Mouse (Mus musculus) cerebellum, postnatal 25 days (tissue): Measurements from ENCODE around the gene Pde4d.

Experiments used
- DNase-seq, 2 experiments: peaks; one replicate each; pipeline ENCODE4 v3.0.0; 2021; ENCODE audit warnings: mixed read lengths in 2 of 2

Gene Pde4d

DNA sequence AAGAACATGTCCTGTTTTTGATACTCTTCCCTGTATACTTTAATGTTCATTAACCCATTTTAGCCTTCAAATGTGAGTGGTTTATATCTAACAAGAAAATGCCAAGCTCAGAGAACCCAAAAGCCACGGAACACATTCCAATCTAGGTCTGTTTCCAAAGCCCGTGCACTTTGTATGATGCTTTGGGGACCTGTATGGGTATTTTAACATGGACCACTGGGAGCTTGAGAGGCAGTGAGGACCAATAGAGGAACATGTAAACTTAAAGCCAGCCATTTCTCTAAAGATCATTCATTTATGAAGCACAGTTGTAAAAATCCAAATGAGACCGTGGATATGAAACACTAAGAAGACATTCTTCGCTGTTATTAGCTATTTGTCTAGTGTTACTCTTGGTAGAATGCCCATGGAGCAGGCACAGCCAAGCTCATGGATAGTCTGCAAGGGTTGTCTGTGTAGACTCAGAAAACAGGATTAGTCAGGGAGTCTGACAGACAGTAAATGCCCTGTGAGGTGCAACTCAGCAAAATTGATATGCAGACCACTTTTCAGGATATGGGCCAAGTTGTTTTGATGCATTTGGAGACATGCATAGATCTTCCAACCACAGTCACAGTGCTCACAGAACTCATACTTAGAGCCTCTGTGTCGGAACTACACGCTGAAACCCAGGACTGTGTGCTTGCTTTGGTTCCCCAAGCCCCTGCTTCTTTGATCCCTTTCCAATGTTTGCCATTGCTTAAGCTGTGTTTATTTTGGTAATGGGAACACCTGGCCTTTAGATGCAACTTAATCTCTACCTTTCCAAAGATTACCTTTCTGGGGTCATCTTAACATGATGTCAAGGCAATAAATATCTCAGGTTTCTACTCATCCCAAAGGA lies 1272.7 kb downstream of the Pde4d start:
- DNase-seq, result no peak

DNA sequence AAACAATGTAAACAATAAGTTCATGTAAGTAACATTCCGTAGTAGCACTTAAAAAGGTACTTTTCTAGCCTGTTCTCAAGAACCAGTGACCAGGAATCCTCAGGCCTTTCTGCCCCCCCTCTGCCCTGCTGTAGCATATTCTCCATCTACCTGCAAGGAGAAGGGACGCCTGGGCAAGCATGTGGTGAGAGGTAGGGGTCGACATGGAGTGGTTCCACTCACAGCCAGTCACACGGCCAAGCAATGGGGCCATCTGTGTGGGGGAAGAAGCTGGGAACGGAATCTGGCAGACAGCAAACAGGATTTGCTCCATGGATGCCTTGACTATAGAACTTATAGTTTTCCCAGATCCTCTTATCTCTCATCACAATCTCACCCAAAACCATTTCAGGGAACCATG lies 1277.6 kb downstream of the Pde4d start:
- no peak for DNase-seq

DNA sequence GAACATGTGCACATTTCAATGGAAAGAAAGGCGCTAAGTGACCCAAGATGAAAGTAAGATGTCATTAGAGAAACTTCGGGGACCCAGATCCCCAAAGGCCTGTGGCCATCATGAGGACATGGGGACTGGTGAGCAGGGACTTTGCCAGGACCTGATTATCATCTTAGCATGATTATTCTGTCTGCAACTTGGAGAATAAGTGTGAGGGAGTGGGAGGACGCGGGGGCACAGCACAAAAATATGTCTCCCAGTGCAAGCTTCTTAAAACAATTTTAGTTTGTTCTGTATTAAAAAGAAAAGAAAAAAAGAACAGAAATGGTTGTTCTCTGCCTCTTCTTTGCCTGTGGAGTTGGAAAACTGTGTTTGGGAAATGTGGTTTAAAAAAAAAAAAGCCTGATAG lies 1279.9 kb downstream of the Pde4d start:
- no peak for DNase-seq

GRCm38 (mm10) chr13:109732655-109733376 lies 1283.1 kb downstream of the Pde4d start:
- no peak for DNase-seq

DNA sequence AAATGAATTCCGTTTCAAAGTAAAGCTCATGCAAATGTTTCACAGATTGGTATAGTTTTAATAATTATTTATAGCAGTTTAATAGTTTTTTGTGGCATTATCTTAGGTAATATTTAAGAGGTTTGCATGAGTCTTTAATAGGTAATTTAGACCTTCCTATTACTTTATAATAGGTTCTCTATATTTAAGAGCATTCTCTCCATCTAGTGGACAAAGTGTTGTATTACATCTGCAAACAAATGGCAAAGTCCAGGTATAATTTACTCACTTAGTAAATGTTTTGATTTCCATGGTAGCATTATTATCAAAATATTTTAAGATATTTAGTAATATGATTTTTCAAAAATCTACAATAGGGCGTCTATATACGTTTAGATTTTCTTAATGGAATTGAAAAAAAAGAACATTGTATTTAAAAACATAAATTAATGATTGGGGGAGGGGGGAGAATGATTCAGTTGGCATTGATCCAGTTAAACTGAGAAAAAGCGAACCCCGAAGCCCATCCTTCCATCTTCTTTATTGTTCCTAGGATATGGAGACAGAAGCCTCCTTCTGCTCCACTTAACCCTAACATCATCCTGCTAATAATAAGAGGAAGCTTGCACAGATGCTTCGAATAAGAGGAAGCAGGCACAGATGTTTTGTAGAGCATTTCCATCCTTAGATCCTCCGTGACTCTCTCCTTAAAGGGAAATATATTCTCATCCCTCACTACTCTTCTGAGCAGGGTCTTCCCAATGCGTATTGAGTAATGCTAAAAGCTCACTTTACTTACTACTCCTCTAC lies 1286.7 kb downstream of the Pde4d start:
- no peak for DNase-seq

DNA sequence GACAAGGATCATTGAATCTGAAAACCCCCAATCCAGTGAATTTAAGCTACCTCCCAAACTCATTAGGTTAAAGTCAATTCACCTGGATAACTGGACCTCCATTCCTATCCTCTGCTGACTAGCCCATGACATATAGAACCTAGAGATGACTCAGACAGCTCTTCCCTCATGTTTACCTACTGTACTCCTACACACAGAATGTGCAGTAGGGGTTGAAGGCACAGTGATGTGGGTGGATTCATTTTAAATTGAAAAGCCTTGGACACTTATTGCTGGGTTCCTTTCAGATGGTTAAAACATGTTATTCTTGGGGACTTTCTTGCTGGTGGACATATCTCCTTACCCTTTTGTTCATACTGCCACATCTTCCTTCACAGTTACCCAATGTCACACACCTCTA lies 1296.7 kb downstream of the Pde4d start:
- DNase-seq, result no peak

DNA sequence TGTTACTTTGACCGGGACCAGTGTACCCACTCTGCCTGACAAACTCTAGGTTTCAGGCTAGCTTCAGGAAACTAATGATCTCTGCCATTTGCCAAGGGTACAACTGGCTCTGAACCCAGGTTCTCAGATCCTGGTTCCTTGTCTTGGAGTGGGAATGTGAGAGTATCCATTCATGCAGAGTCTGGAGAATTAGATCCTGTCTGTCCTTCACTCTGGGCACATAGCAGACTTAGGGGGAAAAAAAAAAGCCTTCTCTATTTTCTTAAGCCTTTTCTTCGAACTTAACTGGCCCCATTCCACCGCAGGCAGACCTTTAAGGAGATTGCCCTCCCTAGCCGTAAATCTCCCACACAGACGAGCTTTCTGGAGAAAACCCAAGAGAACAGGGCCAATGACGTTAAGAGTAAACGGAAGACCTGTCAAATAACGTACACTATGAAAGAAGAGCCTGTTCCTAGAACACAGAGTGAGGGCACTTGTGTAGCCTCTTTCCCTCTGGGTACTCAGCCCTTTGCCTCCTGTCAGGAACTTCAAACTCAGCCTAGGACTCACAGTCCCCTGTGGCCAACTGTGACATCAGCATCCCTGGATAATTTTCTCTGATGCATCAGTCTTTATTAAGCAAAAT lies 1302.6 kb downstream of the Pde4d start:
- no peak for DNase-seq

DNA sequence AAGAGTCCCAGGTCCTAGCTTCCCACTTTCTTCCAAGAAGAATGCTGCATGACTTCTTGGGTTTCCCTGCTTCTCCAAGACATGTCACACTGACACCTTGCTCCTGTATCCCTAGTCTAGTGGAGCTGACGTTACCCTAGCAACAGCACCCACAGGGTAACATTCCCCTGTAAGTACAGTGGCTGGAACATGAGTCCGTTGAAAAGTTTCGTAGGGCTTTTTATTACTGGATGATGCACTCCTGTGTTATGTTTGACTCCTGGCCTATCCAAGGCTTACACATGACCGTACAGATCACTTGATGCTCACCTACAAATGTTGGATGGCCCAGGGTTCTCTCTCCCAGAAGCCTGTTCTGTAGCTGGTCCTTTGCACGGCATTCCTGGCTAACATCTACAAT lies 1307.1 kb downstream of the Pde4d start:
- DNase-seq, result no peak

GRCm38 (mm10) chr13:109759201-109759600 lies 1309.5 kb downstream of the Pde4d start:
- DNase-seq, result peak in 1 of 2 experiments; percentile 60

DNA sequence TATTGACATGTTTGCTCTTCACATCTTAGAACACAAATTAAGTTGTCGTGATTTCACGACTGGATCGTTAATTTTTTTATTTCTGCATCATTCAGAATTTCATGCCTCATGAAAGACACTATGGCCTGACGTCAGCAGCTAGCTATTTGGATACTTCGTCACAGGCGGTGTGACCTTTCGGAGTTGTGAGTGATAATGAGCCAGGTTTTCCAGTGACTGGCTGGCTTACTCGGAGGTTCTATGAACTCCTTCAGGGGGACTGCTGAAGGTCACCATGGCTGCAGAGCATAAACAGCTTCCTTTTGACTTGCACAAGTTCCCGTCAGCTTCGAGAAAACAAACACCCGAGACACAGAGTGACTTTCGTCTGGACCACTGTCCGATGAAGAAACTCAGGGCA lies 1311.3 kb downstream of the Pde4d start:
- no peak for DNase-seq

DNA sequence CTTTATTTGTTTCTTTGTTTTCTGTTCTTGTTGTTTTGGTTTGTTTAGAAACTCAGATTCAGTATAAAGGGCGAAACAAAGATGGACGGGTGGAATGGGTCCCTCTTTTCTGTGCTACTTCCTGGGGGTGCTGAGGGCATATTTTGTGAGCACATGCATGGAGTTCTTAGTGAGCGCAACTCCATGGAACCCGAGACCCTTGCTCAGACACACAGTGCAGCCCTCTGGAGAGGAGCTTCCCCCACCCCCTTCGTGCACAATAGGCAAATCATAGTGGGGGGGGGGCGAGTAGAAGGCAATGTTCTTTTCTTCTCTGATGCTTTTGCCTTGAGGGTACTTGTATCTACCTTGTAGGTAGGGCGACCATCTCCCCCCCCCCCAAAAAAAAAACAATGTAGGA lies 1325.0 kb downstream of the Pde4d start:
- DNase-seq, result no peak

GRCm38 (mm10) chr13:109775197-109775596 lies 1325.4 kb downstream of the Pde4d start:
- no peak for DNase-seq

DNA sequence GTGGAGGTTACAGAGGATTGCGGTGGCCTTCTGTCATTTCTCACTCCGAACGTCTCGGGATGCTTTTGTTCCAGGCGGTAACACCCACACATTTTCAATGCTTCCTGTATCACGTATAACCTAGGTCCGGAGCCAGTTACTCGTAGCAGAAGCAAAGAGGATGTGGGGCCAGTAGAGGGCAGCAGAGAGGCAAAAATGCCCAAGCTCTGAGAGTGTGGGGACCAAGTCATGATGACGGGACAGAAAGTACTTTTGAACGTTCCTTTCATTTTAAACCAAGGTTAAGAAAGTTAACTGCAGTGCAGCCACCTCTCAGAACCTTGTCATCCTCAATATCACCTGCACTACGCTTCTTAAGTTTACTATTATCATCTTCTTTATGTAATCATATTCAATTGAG lies 1326.4 kb downstream of the Pde4d start:
- DNase-seq, result peak; percentile 93

DNA sequence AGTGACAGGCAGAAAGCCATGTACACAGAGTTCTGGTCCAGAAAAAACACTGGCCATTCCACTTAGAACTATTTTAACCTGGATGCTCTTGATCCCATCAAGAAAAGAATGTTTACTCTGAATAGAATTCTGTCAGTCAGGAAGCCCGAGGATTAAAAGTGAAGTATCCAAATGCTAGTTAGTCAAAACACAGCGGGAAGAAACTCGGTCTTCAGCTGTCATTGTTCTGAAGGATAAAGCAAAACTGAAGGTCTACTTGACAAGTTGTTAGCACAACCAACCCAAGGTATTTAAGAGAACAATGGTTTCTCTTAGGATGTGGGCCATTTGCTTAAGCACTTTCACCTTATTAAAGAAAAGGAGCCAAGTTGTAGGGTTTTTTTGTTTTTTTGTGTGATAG lies 1327.2 kb downstream of the Pde4d start:
- no peak for DNase-seq

- DNase-seq, result no peak
Measured at GRCm38 (mm10) chr13:109777441-109777840, 1327.7 kb downstream of the Pde4d start.

DNA sequence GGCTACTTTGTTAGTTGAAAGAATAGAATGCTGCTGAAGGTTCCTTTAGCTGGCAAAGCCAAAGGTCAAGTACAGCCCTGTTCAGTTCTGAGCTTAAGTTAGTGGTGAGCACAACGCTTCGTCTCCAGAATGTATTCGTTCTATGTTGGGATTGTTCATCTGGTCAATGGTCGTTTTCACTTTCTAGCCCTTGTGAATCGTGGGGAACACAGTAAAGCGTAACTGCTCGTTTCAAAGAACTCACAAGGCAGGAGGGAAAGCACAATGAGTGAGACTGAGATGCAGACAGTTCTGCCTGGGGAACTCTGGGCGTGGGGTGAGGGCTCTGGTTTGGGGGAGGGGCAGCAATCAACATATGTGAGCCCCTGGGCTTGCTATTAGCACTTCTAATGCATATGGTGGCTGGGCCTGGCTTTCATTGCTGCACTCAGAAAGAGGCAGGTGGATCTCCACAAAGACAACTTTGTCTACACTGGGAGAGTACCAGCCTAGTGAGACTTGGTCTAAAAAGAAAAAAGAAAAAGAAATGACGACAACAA lies 1328.6 kb downstream of the Pde4d start:
- DNase-seq, result no peak

DNA sequence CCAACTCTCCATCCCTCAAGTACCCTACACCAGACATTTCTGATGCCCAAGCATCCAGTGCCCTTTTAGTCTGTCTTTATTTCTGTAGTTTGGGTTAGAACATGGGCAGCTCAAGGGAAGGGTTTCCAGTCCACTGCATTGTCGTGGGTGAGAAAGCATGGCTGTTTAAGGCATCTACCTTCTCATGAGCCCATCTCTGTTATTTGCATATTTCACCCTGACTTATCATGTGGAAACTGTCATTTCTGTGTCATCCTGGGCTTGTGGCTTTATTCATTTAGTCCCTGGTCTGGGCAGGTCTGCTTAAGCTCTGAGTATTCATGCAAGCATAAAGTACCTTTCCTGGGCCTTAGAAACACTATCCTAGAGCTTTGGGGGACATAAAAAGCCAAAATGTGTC lies 1331.7 kb downstream of the Pde4d start:
- DNase-seq, result no peak

GRCm38 (mm10) chr13:109788604-109789003 lies 1338.9 kb downstream of the Pde4d start:
- no peak for DNase-seq

DNA sequence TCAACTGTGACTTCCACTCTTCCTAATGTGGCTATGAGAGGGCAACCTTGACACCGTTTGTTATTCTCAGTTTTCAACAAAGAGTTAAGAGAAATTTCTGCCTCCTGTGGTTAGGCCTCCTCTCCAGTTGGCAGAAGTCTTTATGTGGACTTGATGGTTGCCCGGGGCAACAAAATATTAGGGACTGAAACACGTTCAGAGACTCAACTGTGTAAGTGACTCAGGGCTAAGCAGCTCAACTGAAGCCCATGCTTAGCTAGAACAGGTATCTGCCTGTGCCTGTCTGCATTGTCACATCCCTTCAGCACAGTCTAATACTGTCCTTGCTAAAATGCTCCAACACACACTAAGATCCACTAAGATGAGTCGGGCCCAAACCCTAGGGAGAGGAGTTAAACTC lies 1339.4 kb downstream of the Pde4d start:
- no peak for DNase-seq

DNA sequence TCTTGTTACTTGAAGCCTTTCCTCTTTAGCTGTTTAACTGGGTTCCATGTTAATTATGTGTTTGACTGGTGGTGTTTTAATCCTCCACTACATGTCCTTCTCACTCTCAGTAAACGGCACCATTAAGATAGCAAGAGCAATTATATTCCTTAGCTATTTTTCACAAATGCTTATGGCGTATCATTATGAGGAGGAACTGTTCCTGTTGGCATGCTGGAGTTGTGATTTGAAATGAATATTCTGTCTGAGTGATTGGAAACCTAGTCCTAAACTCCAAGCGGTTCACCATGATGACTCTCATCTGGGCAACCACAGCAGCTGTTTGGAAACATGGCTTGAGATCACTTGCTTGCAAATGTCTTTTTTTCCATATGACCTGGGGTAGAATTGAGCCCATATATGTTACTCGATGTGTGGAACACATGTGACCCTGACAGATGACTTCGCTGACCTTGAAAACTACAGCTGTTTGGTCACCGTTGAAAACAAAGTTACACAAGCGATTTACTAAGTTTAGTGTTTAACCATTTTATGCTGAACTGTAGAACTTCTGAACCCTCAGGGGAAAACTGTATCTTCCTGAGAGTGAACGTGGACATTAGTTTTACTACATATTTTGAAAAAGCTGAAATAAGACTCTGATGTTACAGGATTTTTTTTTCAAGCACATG lies 1340.4 kb downstream of the Pde4d start:
- DNase-seq, result no peak

DNA sequence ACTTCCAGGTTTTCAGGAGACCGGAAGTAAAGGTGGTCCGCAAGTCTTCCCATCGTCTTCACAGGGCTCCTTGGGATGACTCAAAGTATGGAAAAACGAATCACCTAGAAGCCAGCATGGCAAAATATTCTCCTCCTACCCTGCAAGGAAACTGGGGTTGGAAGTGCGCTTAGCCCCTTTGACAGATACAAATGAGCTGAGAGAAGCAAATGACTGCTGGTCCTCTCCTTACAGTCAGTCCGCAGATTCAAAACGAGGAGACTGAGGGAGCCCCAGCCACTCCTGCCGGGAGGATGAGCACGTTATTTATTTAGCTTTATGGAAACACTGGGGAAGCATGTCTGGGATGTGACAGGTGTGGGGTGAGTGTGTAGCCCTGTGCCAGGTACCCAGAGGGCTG lies 1344.2 kb downstream of the Pde4d start:
- no peak for DNase-seq

- no peak for DNase-seq
Measured at GRCm38 (mm10) chr13:109798651-109799050, 1348.9 kb downstream of the Pde4d start.
